Mouse (Mus musculus): ENCODE measurements around the gene Kpna3. TPM values are rescaled to one million over a fixed set of nuclear protein-coding genes. Genes with fewer than 3 reads are reported as not detected.
"Not testable (repeated sequence)": the region's sequence is repeated elsewhere in the genome, so short reads cannot be mapped to it uniquely, and the experiment has no call there.

Gene Kpna3
- polyA plus RNA-seq, 1 experiment from 2014 or later: 55.0 TPM

GRCm38 (mm10) chr14:61344590-61344989, 95.1 kb downstream of the Kpna3 start:
- Histone ChIP-seq H3K36me3 (no peaks in the 10 kb centered on the region; the same call in 1 of the 2 replicates), H3K9me3 (no peaks in the 10 kb centered on the region), H3K4me3 (no peak overlapping the region), H3K4me1 (no peaks in the 10 kb centered on the region), H3K9ac (no peak overlapping the region), H3K4me2 (no peak overlapping the region), H3K27me3 (no peaks in the 10 kb centered on the region), H3K27ac (no peak overlapping the region)
- ATAC-seq (ENCODE audit: insufficient number of reproducible peaks, insufficient read depth, low FRiP score, low TSS enrichment, low read depth): no peak
- WGBS: 75% methylated on average over 5 of the region's 5 CpGs

GRCm38 (mm10) chr14:61339381-61339780, 100.3 kb downstream of the Kpna3 start:
- Histone ChIP-seq H3K4me3 (no peak overlapping the region), H3K9me3 (no peaks in the 10 kb centered on the region), H3K4me1 (no peaks in the 10 kb centered on the region), H3K9ac (no peak overlapping the region), H3K27me3 (no peaks in the 10 kb centered on the region), H3K27ac (no peak overlapping the region), H3K4me2 (no peak overlapping the region), H3K36me3 (peaks cover 11% of the 10 kb centered on the region; the same call in 1 of the 2 replicates)
- 76% methylated on average over 4 of the region's 4 CpGs for WGBS
- ATAC-seq (ENCODE audit: insufficient number of reproducible peaks, insufficient read depth, low FRiP score, low TSS enrichment, low read depth): no peak

- WGBS: 26% methylated on average over 13 of the region's 13 CpGs
- H3K36me3 ChIP-seq: peaks cover 18% of the 10 kb centered on the region; the same call in 1 of the 2 replicates
- H3K4me3 ChIP-seq: no peak overlapping the region
- no peaks in the 10 kb centered on the region for H3K9me3 ChIP-seq
- no peak overlapping the region for H3K27ac ChIP-seq
- H3K4me2 ChIP-seq: 0 out of 2 replicates have a peak overlapping the region, but pooled peaks have one; percentile 33
- H3K27me3 ChIP-seq: no peaks in the 10 kb centered on the region
- ATAC-seq (ENCODE audit: insufficient number of reproducible peaks, insufficient read depth, low FRiP score, low TSS enrichment, low read depth): peak; percentile 53
- peak overlapping the region; percentile 59 for H3K9ac ChIP-seq
- H3K4me1 ChIP-seq: peaks cover 17% of the 10 kb centered on the region
These were observed 108.6 kb downstream of the Kpna3 start for GRCm38 (mm10) chr14:61330996-61331561.

GRCm38 (mm10) chr14:61330591-61330990, 109.1 kb downstream of the Kpna3 start:
- Histone ChIP-seq H3K4me3 (no peak overlapping the region), H3K27ac (no peak overlapping the region), H3K36me3 (peaks cover 14% of the 10 kb centered on the region; the same call in 1 of the 2 replicates), H3K9ac (no peak overlapping the region), H3K4me1 (peaks cover 17% of the 10 kb centered on the region), H3K9me3 (no peaks in the 10 kb centered on the region), H3K27me3 (no peaks in the 10 kb centered on the region), H3K4me2 (no peak overlapping the region)
- ATAC-seq (ENCODE audit: insufficient number of reproducible peaks, insufficient read depth, low FRiP score, low TSS enrichment, low read depth): no peak
- WGBS: 85% methylated on average over 11 of the region's 11 CpGs

GRCm38 (mm10) chr14:61327618-61328450, 111.8 kb downstream of the Kpna3 start:
- no peaks in the 10 kb centered on the region for H3K27me3 ChIP-seq
- H3K4me2 ChIP-seq: peak overlapping the region; percentile 59
- no peak for ATAC-seq (ENCODE audit: insufficient number of reproducible peaks, insufficient read depth, low FRiP score, low TSS enrichment, low read depth)
- H3K9me3 ChIP-seq: peaks cover 2% of the 10 kb centered on the region; the same call in 1 of the 2 replicates
- peak overlapping the region; percentile 51 for H3K27ac ChIP-seq
- H3K36me3 ChIP-seq: no peaks in the 10 kb centered on the region
- peak overlapping the region; percentile 59 for H3K9ac ChIP-seq
- 22% methylated on average over 19 of the region's 19 CpGs for WGBS
- peaks cover 17% of the 10 kb centered on the region for H3K4me1 ChIP-seq
- peak overlapping the region; percentile 26 for H3K4me3 ChIP-seq

- peaks cover 17% of the 10 kb centered on the region for H3K4me1 ChIP-seq
- H3K9me3 ChIP-seq; H3K27ac ChIP-seq; H3K4me3 ChIP-seq; H3K36me3 ChIP-seq; H3K9ac ChIP-seq; ATAC-seq (ENCODE audit: insufficient number of reproducible peaks, insufficient read depth, low FRiP score, low TSS enrichment, low read depth); H3K27me3 ChIP-seq: not testable (repeated sequence)
- WGBS: 20% methylated on average over 6 of the region's 6 CpGs
- peak overlapping the region; percentile 59; the same call in 1 of the 2 replicates for H3K4me2 ChIP-seq
These were observed 112.7 kb downstream of the Kpna3 start for GRCm38 (mm10) chr14:61327007-61327406.

- Histone ChIP-seq H3K9ac (no peak overlapping the region), H3K27me3 (no peaks in the 10 kb centered on the region), H3K4me2 (no peak overlapping the region), H3K9me3 (peaks cover 9% of the 10 kb centered on the region; the same call in 1 of the 2 replicates), H3K4me3 (no peak overlapping the region), H3K27ac (no peak overlapping the region), H3K4me1 (peaks cover 4% of the 10 kb centered on the region), H3K36me3 (no peaks in the 10 kb centered on the region)
- 95% methylated on average over 1 of the region's 1 CpGs for WGBS
- no peak for ATAC-seq (ENCODE audit: insufficient number of reproducible peaks, insufficient read depth, low FRiP score, low TSS enrichment, low read depth)
These were observed 116.9 kb downstream of the Kpna3 start for GRCm38 (mm10) chr14:61322740-61323139.

- Histone ChIP-seq H3K4me2 (no peak overlapping the region), H3K9ac (no peak overlapping the region), H3K4me1 (peaks cover 4% of the 10 kb centered on the region; the same call in 1 of the 2 replicates), H3K4me3 (no peak overlapping the region), H3K27ac (no peak overlapping the region), H3K36me3 (no peaks in the 10 kb centered on the region), H3K27me3 (no peaks in the 10 kb centered on the region), H3K9me3 (peaks cover 9% of the 10 kb centered on the region; the same call in 1 of the 2 replicates)
- ATAC-seq (ENCODE audit: insufficient number of reproducible peaks, insufficient read depth, low FRiP score, low TSS enrichment, low read depth): no peak
- WGBS: 75% methylated on average over 4 of the region's 4 CpGs
These were observed 118.5 kb downstream of the Kpna3 start for GRCm38 (mm10) chr14:61321200-61321599.

- no peak for ATAC-seq (ENCODE audit: insufficient number of reproducible peaks, insufficient read depth, low FRiP score, low TSS enrichment, low read depth)
- 81% methylated on average over 1 of the region's 1 CpGs for WGBS
- Histone ChIP-seq H3K4me1 (peaks cover 4% of the 10 kb centered on the region; the same call in 1 of the 2 replicates), H3K27ac (no peak overlapping the region), H3K36me3 (no peaks in the 10 kb centered on the region), H3K4me2 (no peak overlapping the region), H3K9ac (no peak overlapping the region), H3K9me3 (peaks cover 9% of the 10 kb centered on the region; the same call in 1 of the 2 replicates), H3K27me3 (no peaks in the 10 kb centered on the region), H3K4me3 (no peak overlapping the region)
These were observed 118.9 kb downstream of the Kpna3 start for GRCm38 (mm10) chr14:61320765-61321164.

GRCm38 (mm10) chr14:61316861-61317260, 122.8 kb downstream of the Kpna3 start:
- Histone ChIP-seq H3K9me3 (no peaks in the 10 kb centered on the region), H3K36me3 (no peaks in the 10 kb centered on the region), H3K4me2 (no peak overlapping the region), H3K4me3 (no peak overlapping the region), H3K9ac (no peak overlapping the region), H3K4me1 (peaks cover 4% of the 10 kb centered on the region; the same call in 1 of the 2 replicates), H3K27ac (no peak overlapping the region), H3K27me3 (no peaks in the 10 kb centered on the region)
- 24% methylated on average over 4 of the region's 4 CpGs for WGBS
- ATAC-seq (ENCODE audit: insufficient number of reproducible peaks, insufficient read depth, low FRiP score, low TSS enrichment, low read depth): 0 out of 2 replicates have a peak, but pooled peaks have one; percentile 20

Measured in embryonic facial prominence, embryonic 13.5 days (tissue).